ENCODE assay signal across 8 mouse cellular contexts in the genomic region with DNA sequence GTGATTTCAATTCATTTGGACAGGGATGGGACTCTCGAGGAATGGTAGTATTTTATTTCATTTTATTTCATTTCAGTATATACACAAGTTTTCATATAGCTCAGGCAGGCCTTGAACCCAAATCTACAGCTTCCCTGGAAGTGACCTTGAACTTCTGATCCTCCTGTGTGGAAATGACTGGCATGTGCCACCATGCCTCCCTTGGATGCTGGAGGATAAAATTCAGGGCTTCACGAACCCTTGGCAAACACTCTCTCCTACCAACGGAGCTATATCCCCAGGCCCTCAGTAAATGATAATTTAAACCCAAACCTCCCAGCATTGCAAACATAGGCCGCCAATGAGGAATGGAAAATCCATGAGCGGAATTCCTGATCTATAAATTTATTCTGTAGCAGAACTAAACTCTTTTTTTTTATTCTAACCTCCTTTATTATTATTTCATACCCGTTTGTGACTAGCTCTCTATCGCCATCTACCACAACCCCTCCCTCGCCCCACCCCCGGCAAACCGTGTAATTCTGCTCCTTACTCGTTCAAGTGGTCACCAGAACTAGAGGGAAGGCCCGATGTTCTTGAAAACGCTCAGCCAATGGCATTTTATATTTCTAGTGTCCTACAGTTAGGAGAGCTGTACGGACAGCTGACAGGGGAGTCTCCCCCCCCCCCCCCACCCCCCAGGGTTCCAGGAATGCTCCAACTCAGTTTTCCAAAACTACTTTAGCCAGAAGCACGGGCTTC. TPM values are rescaled to one million over a fixed set of nuclear protein-coding genes. Genes with fewer than 3 reads are reported as not detected.
DNase-seq lines count a peak whose midpoint lies in the region; ATAC-seq lines count a peak whose summit lies in the region.

No protein-coding gene starts in this region.

- peaks cover 13% of the 10 kb centered on the region for H3K27me3 ChIP-seq in kidney, embryonic 15.5 days
- peaks cover 12% of the 10 kb centered on the region for H3K27me3 ChIP-seq in heart, embryonic 12.5 days (replicated peaks)
- peaks cover 30% of the 10 kb centered on the region for H3K27me3 ChIP-seq in limb, embryonic 12.5 days
- peaks cover 42% of the 10 kb centered on the region for H3K27me3 ChIP-seq in midbrain, embryonic 13.5 days

- peak overlapping the region; percentile 96 for H3K4me2 ChIP-seq in kidney, embryonic 15.5 days
- peak overlapping the region; percentile 83 for H3K4me2 ChIP-seq in heart, embryonic 12.5 days
- H3K4me2 ChIP-seq in limb, embryonic 12.5 days = peak overlapping the region; percentile 78
- peak overlapping the region; percentile 87 for H3K4me2 ChIP-seq in midbrain, embryonic 13.5 days (replicated peaks)

- H3K9me3 ChIP-seq in kidney, embryonic 15.5 days (replicated peaks) = no peaks in the 10 kb centered on the region
- H3K9me3 ChIP-seq in heart, embryonic 12.5 days (replicated peaks) = no peaks in the 10 kb centered on the region
- H3K9me3 ChIP-seq in limb, embryonic 12.5 days = no peaks in the 10 kb centered on the region
- H3K9me3 ChIP-seq in midbrain, embryonic 13.5 days = no peaks in the 10 kb centered on the region

- H3K4me1 ChIP-seq in kidney, embryonic 15.5 days = peaks cover 29% of the 10 kb centered on the region
- peaks cover 24% of the 10 kb centered on the region for H3K4me1 ChIP-seq in heart, embryonic 12.5 days (replicated peaks)
- peaks cover 17% of the 10 kb centered on the region for H3K4me1 ChIP-seq in limb, embryonic 12.5 days (replicated peaks)
- peaks cover 30% of the 10 kb centered on the region for H3K4me1 ChIP-seq in midbrain, embryonic 13.5 days (replicated peaks)

- WGBS in kidney, embryonic 15.5 days = 19% methylated on average over 15 of the region's 15 CpGs
- 20% methylated on average over 15 of the region's 15 CpGs for WGBS in heart, embryonic 12.5 days
- 18% methylated on average over 15 of the region's 15 CpGs for WGBS in limb, embryonic 12.5 days
- WGBS in midbrain, embryonic 13.5 days = 22% methylated on average over 15 of the region's 15 CpGs

- H3K27ac ChIP-seq in kidney, embryonic 15.5 days = peak overlapping the region; percentile 91
- peak overlapping the region; percentile 72 for H3K27ac ChIP-seq in heart, embryonic 12.5 days (ENCODE audit: poor library complexity, severe bottlenecking)
- peak overlapping the region; percentile 89 for H3K27ac ChIP-seq in limb, embryonic 12.5 days
- no peak overlapping the region for H3K27ac ChIP-seq in midbrain, embryonic 13.5 days

- no peak for ATAC-seq in kidney, embryonic 15.5 days (replicated peaks; ENCODE audit: low FRiP score)
- ATAC-seq in heart, embryonic 12.5 days (ENCODE audit: insufficient number of reproducible peaks, low FRiP score) = no peak
- no peak for ATAC-seq in limb, embryonic 12.5 days (ENCODE audit: insufficient number of reproducible peaks, insufficient read depth, low FRiP score, low TSS enrichment, low read depth)
- no peak for ATAC-seq in midbrain, embryonic 13.5 days
- no peak for ATAC-seq in erythroid progenitor cell, adult 5-6 weeks (replicated peaks; ENCODE audit: low FRiP score, poor library complexity, severe bottlenecking)

- H3K4me3 ChIP-seq in kidney, embryonic 15.5 days (replicated peaks) = peak overlapping the region; percentile 73
- peak overlapping the region; percentile 85 for H3K4me3 ChIP-seq in heart, embryonic 12.5 days
- peak overlapping the region; percentile 85 for H3K4me3 ChIP-seq in limb, embryonic 12.5 days (replicated peaks)
- peak overlapping the region; percentile 66 for H3K4me3 ChIP-seq in midbrain, embryonic 13.5 days (replicated peaks)

- H3K36me3 ChIP-seq in kidney, embryonic 15.5 days = peaks cover 9% of the 10 kb centered on the region
- peaks cover 16% of the 10 kb centered on the region for H3K36me3 ChIP-seq in heart, embryonic 12.5 days
- H3K36me3 ChIP-seq in limb, embryonic 12.5 days = peaks cover 17% of the 10 kb centered on the region
- no peaks in the 10 kb centered on the region for H3K36me3 ChIP-seq in midbrain, embryonic 13.5 days

- no peak for DNase-seq in kidney, adult 11 months
- DNase-seq in adrenal gland, postnatal 25 days = peak; percentile 51
- DNase-seq in yolk sac, embryonic 10.5 days (ENCODE audit: low spot score) = peak; percentile 56

- H3K9ac ChIP-seq in kidney, embryonic 15.5 days = peak overlapping the region; percentile 89
- peak overlapping the region; percentile 94 for H3K9ac ChIP-seq in heart, embryonic 12.5 days
- H3K9ac ChIP-seq in limb, embryonic 12.5 days (replicated peaks) = peak overlapping the region; percentile 82
- peak overlapping the region; percentile 78; the same call in 1 of the 2 replicates for H3K9ac ChIP-seq in midbrain, embryonic 13.5 days (replicated peaks)

RNA-seq across cellular contexts. Expression of a gene that starts 1.8 kb away (rescaled TPM):
- 185 and 196 TPM in 2 replicates for polyA plus RNA-seq in kidney, embryonic 15.5 days (2015; fragmentation: Nextera tagmentation; extraction: Ambion mirVana)
- 257 and 310 TPM in 2 replicates for total RNA-seq in adrenal gland, postnatal 25 days (2021)
- polyA plus RNA-seq in heart, embryonic 12.5 days (2016; fragmentation: Nextera tagmentation; extraction: Ambion mirVana) = 92.5 and 95.8 TPM in 2 replicates
- polyA plus RNA-seq in limb, embryonic 12.5 days (2016; fragmentation: Nextera tagmentation; extraction: Ambion mirVana) = 124 and 136 TPM in 2 replicates
- 93.0 and 95.2 TPM in 2 replicates for polyA plus RNA-seq in midbrain, embryonic 13.5 days (2015; fragmentation: Nextera tagmentation; extraction: Ambion mirVana)
- 59.5 and 93.9 TPM in 2 replicates for total RNA-seq in erythroid progenitor cell, adult 5-6 weeks (2015; ENCODE audit: low replicate concordance)
- total RNA-seq in erythroid progenitor cell, adult 5-6 weeks (2017; ENCODE audit: low replicate concordance) = 10.8 and 24.5 TPM in 2 replicates

RNA-seq across cellular contexts. Expression of a gene that starts 33.4 kb away (rescaled TPM):
- 0.30 and 0.61 TPM in 2 replicates for polyA plus RNA-seq in kidney, embryonic 15.5 days (2015; fragmentation: Nextera tagmentation; extraction: Ambion mirVana)
- 1.4 and 4.4 TPM in 2 replicates for total RNA-seq in adrenal gland, postnatal 25 days (2021)
- 0.14 and 0.24 TPM in 2 replicates for polyA plus RNA-seq in heart, embryonic 12.5 days (2016; fragmentation: Nextera tagmentation; extraction: Ambion mirVana)
- polyA plus RNA-seq in limb, embryonic 12.5 days (2016; fragmentation: Nextera tagmentation; extraction: Ambion mirVana) = 0.17 TPM in 1 of 2 replicates, not detected in the other
- polyA plus RNA-seq in midbrain, embryonic 13.5 days (2015; fragmentation: Nextera tagmentation; extraction: Ambion mirVana) = not detected in 2 replicates
- 1.3 TPM in 1 of 2 replicates, not detected in the other for total RNA-seq in erythroid progenitor cell, adult 5-6 weeks (2015; ENCODE audit: low replicate concordance)
- 0.64 TPM in 1 of 2 replicates, not detected in the other for total RNA-seq in erythroid progenitor cell, adult 5-6 weeks (2017; ENCODE audit: low replicate concordance)

RNA-seq across cellular contexts. Expression of a gene that starts 38.5 kb away (rescaled TPM):
- polyA plus RNA-seq in kidney, embryonic 15.5 days (2015; fragmentation: Nextera tagmentation; extraction: Ambion mirVana) = 2.3 and 2.7 TPM in 2 replicates
- total RNA-seq in adrenal gland, postnatal 25 days (2021) = 20.8 and 24.7 TPM in 2 replicates
- polyA plus RNA-seq in heart, embryonic 12.5 days (2016; fragmentation: Nextera tagmentation; extraction: Ambion mirVana) = 0.51 and 0.60 TPM in 2 replicates
- 0.84 and 1.1 TPM in 2 replicates for polyA plus RNA-seq in limb, embryonic 12.5 days (2016; fragmentation: Nextera tagmentation; extraction: Ambion mirVana)
- polyA plus RNA-seq in midbrain, embryonic 13.5 days (2015; fragmentation: Nextera tagmentation; extraction: Ambion mirVana) = 0.85 and 1.2 TPM in 2 replicates
- total RNA-seq in erythroid progenitor cell, adult 5-6 weeks (2015; ENCODE audit: low replicate concordance) = not detected in 2 replicates
- total RNA-seq in erythroid progenitor cell, adult 5-6 weeks (2017; ENCODE audit: low replicate concordance) = 0.26 TPM in 1 of 2 replicates, not detected in the other
